Mouse (Mus musculus): ENCODE measurements around the gene Apol11b. TPM values are rescaled to one million over a fixed set of nuclear protein-coding genes. Genes with fewer than 3 reads are reported as not detected.
"Not testable (repeated sequence)": the region's sequence is repeated elsewhere in the genome, so short reads cannot be mapped to it uniquely, and the experiment has no call there.

Apol11b gene
- total RNA-seq (2021) = not detected

DNA sequence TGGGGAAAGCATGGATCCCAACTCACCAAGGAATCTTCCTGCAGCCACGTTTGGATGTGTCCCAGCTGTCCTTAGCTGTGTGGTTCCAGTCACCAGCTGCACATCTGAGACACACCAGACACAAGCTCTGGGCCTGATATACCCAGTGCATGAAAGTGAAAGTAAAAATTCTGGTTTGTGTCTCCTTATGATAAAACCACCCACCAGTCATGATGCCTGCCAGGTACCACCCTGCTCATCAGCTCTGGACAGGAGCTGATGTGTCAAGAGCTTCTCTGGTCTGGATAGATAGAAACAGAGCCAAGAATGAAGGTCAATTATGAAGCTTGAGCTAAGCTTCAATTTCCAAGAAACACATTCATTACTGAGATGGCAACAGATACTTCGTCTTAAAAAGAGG is at the start of gene Apol11b:
Apol11b (minus strand) TSS at position 111 of the 400 bp plus-strand sequence.
- DNase-seq (ENCODE audit: low spot score in 2 of 2); intact Hi-C loops (cut with DNase I): not testable (repeated sequence)

DNA sequence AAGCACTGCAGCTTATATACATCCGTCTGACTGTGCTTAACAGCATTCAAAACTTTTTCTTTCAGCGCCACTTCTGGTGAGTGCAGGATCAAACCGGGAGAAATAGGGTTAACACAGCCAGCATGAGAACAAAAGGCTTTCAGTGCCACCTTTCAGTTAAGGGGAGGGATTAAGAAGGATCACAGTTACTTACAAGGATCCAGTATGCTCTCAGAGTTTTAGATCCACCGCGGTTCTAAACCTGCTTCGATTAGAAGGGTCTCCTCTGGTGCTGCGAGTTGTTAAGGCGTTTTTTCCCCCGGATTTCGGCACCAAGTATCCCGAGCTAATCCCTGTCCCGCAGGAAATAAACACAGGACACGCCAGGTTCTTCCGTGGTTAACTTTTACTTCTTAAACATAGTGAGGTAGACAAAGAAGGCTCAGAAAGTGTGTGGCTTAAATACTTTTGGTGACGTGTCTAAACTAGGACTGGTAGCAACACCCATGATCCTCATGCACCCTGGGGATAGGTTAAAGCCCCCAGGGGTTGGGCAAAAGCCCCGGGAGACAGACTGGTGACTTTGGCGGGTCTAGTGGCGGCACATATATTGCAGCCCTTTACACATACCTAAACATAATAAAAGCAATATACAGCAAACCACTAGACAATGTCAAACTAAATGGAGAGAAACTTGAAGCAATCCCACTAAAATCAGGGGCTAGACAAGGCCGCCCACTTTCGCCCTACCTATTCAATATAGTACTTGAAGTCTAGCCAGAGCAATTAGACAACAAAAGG is 48.6 kb upstream of the Apol11b start:
- intact Hi-C loops (cut with DNase I); DNase-seq (ENCODE audit: low spot score in 2 of 2): not testable (repeated sequence)

DNA sequence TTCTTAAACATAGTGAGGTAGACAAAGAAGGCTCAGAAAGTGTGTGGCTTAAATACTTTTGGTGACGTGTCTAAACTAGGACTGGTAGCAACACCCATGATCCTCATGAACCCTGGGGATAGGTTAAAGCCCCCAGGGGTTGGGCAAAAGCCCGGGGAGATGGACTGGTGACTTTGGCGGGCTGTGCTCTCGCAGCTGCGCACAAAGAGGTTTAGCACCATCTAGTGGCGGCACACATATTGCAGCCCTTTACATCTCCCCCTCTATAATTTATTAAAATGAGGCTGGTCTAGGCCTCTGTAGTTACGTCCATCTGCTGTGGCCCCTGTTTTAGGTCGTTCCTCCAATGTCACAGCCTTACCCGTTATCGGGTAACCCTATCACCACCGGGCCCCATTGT is 40.9 kb upstream of the Apol11b start:
- intact Hi-C loops (cut with DNase I) = not testable (repeated sequence)
- DNase-seq (ENCODE audit: low spot score in 2 of 2) = peak in 1 of 2 experiments; percentile 14

DNA sequence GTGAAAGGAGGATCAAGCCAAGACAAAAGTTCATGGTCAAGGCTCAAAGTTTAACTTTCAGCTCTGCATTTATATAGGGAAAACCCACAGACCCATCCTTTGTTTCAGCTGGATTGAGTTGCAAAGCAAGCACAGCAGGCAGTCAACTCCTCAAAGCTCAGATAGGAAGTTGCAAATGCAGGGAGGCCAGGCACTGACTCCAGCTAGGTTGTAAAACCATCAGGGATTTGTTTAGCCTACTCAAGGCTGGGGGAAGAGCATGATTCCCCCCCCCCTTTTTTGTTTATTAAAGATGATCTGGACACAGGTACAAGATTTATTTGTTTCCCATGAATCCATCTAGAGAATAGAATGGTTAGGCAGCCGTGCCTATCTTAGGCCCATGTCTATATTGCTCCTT is 31.0 kb upstream of the Apol11b start:
- intact Hi-C loops (cut with DNase I); DNase-seq (ENCODE audit: low spot score in 2 of 2): not testable (repeated sequence)

DNA sequence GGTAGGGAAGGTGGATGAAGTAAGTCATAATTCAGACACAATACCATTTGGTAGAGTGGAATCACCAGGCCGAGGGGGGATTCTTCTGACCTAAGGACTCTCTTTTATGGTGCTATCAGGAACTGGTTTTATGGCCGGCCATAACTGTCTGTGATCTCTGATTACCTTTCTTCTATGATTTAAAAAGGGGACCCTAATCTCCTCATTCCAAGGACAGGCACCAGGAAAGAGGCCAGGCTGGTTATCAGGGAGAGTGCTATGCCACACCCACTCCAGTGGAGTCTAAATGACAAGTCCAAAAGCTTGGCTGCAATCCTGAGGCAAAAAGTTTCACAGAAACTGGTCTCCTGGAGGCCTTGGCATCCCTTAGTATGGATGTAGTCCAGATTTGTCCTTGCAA is 18.8 kb upstream of the Apol11b start:
- intact Hi-C loops (cut with DNase I); DNase-seq (ENCODE audit: low spot score in 2 of 2): not testable (repeated sequence)

DNA sequence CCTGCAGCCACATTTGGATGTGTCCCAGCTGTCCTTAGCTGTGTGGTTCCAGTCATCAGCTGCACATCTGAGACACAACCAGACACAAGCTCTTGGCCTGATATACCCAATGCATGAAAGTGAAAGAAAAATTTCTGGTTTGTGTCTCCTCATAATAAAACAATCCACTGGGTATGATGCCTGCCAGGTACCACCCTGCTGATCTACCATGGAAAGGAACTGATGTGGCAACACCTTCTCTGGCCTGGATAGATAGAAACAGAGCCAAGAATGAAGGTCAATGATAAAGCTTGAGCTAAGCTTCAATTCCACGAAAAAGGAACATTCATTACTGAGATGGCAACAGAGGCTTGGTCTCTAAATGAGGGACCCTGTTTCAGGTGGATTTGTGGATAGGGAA is 16.7 kb upstream of the Apol11b start:
- intact Hi-C loops (cut with DNase I); DNase-seq (ENCODE audit: low spot score in 2 of 2): not testable (repeated sequence)

DNA sequence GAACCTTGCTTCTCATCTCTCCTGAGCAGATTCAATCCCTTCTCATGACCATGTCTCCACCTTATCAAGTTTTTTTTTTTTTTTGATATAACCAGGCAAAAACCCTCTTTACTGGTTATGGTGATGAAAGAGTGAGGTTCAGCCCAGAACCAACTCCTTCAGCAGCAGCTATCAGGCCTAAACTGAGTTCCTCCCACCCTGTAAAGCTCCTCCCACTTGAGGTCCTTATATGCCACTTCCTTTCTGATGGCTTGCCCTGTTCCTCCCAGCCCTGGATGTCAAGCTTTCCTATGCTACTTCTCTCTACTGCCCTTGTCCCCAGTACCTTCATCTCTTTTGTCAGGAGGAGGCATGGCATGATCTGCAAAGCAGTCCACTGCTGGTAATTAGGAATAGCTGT is 8.1 kb upstream of the Apol11b start:
- intact Hi-C loops (cut with DNase I); DNase-seq (ENCODE audit: low spot score in 2 of 2): not testable (repeated sequence)

DNA sequence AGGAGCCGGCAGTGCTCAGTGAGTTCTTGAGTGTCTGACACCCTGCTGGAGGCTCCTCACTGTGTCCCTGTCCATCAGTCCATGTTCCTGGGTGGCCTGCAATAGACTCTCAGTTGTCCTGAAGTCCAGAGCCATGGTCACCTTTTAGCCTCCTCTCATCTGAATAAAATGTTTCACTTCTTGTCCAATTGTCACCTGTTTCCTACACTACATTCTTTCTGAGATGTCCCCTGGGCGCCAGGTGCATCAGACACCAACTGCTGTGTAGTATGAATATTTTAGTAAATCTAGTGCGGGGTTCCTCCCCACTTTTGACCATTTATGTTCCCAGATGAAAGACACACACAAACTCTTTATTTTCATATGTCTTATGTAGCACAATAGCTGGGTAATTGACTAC is 13.3 kb downstream of the Apol11b start:
- intact Hi-C loops (cut with DNase I) = loop anchor here (1.0 kb wide), 1 partner anchor 107 kb away; no protein-coding TSS in a partner anchor
- not testable (repeated sequence) for DNase-seq (ENCODE audit: low spot score in 2 of 2)

DNA sequence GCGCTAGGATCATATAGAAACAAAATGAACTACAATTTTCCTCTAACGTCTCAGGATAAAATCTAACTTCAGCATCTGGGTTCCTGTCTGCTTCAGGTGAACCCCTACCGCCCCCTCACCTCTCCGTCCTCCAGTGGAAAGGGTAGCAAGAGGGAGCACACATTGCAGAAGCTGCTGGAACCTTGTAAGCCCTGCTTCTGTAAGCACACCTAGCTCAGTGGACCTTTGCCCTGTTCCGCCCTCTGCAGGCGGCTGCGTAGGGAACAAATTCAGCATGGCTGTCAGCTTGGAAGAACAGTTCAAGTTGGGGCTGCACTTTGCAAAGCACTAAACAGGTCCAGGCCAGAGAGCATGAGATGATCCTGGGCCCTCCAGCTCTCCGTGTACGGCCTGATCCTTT is 14.4 kb downstream of the Apol11b start:
- DNase-seq (ENCODE audit: low spot score in 2 of 2); intact Hi-C loops (cut with DNase I): not testable (repeated sequence)

DNA sequence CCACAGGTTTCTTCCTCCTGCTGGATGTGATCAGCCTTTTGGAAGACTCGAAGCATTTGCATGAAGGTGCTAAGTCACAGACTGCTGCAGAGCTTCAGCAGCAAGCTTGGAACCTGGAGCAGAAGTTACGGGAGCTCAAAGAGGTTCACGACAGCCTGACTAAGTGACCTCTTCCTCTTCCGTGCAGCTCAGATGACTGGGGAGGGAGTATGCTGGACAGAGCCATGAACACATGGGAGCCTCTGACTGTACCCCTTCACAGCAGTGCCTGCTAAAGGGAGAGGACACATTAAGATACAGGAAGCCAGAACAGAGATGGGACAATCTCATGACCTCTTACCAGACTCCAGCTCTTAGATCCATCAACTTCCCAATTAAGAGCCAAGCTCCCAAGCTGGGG is 16.6 kb downstream of the Apol11b start:
- intact Hi-C loops (cut with DNase I); DNase-seq (ENCODE audit: low spot score in 2 of 2): not testable (repeated sequence)

DNA sequence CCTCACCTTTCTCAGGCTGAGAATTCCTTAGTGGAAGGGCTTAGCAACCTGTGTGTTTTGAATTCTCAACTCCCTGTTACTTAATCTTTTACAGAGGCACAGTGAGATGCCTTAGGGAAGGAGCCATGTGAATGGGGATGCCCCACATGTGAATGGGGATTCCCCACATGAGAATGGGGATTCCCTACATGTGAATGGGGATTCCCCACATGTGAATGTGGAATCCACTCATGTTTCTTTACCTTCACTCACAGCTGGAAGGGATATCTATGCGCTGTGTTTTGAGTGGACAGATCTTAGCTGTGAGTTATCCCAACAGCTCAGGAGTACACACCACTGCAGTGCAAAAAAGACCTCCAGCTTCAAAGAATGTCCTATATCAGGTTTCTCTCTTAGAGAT is 18.4 kb downstream of the Apol11b start:
- intact Hi-C loops (cut with DNase I) = no loop called here
- no peak for DNase-seq (ENCODE audit: low spot score in 2 of 2)

DNA sequence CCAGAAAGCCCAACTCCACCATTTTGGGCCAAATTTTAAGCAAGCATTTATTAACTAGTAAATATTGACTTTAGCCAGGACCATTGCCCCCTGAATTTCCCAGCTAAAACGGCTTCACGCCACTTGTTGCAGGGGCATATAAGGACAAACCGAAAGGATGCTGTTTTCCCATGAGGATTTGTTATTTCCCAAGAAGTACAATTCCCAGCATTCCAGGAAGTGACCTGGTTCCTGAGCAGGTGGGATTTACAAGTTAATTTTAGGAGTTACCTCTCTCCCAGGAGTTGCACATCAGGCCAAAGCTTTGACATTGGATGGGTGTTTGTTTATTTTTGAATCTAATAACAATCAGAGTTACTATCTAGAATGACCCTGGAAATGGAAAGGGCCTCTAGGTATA is 37.0 kb downstream of the Apol11b start:
- no peak for DNase-seq (ENCODE audit: low spot score in 2 of 2)
- intact Hi-C loops (cut with DNase I) = no loop called here

DNA sequence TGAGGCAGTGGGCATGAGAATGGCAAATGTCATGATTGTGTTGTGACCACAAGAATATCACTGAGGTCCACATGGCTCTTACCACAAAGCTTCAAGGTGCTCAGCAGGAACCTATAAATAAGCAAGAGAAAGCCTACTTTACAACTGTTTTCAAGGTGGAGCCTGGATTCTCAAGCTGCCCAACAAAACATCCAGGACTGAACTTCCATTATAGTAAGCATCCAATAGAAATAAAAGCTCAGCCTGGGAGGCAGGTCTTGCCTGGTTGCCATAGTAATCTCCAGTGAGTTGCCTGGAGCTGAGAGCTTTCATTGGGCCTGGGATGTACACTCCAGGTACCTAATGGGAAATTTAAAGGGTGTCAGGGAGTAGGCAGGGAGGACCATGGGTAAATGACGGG is 44.1 kb downstream of the Apol11b start, which contains the start of gene Gm36245:
Gm36245 (plus strand) TSS at position 301 of the 400 bp plus-strand sequence.
- DNase-seq (ENCODE audit: low spot score in 2 of 2) = no peak
- intact Hi-C loops (cut with DNase I) = no loop called here

DNA sequence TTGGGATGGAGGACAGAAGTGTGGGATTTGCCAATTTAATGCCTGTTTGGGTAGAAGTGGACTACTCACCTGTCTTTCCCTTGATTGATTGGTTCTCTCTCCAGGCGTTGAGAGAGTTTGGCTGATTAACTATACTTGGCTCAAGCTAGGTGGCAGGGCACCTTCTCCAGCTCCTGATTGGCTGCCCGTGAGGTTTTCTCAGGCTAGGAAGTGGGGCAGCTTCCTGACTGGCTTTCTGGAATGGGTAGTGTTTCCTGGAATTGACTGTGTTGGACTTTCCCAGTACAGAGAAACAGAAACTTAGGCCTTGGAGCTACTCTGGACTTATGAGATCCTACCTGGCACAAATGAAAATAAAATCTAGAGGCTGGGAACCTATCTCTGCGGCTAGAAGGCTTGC is 44.7 kb downstream of the Apol11b start:
- no peak for DNase-seq (ENCODE audit: low spot score in 2 of 2)
- intact Hi-C loops (cut with DNase I) = no loop called here

DNA sequence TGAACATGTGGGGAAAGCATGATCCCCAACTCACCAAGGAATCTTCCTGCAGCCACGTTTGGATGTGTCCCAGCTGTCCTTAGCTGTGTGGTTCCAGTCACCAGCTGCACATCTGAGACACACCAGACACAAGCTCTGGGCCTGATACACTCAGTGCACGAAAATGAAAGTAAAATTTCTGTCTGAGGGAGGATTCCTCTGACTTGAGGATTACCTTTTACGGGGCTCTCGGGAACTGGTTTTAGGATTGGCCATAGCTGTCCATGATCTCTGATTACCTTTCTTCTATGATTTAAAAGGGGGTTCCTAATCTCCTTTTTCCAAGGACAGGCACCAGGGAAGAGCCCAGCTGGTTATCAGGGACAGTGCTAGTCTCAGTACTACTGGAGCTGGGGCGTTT is 47.1 kb downstream of the Apol11b start, which contains the start of gene Apol10b:
Apol10b (minus strand) TSS at position 165 of the 400 bp plus-strand sequence.
- intact Hi-C loops (cut with DNase I) = no loop called here

DNA sequence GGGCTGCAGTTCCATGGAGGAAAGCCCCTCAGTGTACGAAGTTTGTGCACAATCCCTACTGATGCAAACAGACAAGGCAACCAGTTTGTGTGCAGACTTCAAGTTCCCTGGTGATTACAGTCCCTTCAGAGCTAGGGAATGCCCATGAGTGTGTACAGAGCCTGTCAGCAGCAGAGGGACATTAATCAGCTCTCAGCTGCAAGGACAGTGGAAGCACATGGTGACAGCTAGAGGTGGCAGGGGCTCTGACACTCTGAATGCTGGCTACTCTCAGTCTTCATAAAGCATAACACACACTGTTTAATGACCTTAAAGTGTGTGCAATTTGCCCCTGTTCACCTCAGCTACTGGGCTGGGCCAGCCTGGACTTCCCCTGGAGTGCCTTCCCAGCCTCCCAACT is 49.5 kb downstream of the Apol11b start:
- intact Hi-C loops (cut with DNase I) = no loop called here
- DNase-seq (ENCODE audit: low spot score in 2 of 2) = no peak

More for the DNA sequence above, 47.1 kb downstream of the Apol11b start, which contains the start of gene Apol10b:
- no peak for DNase-seq (ENCODE audit: low spot score in 2 of 2)

DNA sequence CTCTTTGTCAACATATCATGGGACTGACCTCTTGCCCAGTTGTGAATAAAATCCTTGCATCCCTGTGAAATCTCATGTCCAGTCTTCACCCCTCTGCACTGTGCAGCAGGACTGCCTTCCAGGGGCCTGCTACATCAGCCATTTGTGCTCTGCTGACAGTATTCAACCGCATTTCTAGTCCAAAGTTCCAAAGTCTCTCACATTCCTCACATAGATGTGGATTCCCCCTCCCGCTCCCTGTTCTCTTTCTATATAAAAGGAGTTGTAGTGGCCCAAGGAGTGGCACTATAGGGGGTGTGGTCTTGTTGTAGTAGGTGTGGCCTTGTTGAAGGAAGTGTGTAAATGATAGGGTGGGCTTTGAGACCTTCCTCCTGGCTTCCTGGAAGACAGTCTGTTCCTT is 52.2 kb downstream of the Apol11b start:
- DNase-seq (ENCODE audit: low spot score in 2 of 2) = no peak
- intact Hi-C loops (cut with DNase I) = no loop called here

DNA sequence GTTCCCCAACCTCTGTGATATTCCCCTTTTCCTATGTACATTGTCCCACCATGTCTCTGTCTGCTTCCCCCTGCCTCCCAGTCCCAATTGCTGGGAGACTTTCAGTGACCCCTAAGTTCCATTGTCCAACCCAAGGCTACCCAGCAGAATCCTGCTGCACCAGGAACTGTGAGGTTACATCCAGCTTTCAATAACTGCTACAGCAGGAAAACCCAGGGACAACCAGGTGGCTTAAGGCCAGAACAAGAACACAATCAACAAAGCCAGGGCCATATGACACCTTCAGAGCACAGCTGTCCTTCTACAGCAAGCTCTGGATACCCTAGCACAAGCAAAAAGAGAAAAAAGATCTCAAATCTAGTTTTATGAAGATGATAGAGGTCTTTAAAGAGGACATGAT is 54.1 kb downstream of the Apol11b start:
- intact Hi-C loops (cut with DNase I) = no loop called here
- DNase-seq (ENCODE audit: low spot score in 2 of 2) = no peak

DNA sequence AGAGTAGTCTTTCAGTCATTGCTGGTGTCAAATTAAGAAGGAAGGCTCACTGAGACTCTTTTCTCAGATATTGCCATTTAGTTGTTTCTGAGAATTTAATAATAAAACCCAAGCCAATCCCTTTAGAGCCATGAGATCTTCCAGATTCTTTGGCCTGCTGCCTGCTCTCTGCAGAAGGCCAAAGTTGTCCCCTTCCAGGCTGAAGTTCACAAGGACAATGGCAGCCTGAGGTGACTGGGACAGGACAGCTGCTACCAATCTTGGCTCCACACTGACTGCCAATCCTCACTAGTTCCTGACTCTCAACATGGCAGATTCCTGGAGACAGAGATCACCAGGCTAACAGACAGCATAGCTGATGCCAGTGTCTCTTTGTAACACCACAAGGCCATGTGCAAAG is 56.1 kb downstream of the Apol11b start:
- intact Hi-C loops (cut with DNase I) = no loop called here
- DNase-seq (ENCODE audit: low spot score in 2 of 2) = no peak
